Comparison of ENCODE assay signal across 8 mouse cellular contexts in genomic region chr3:89578803-89579202, GRCm38 (mm10). TPM values are rescaled to one million over a fixed set of nuclear protein-coding genes. Genes with fewer than 3 reads are reported as not detected.
DNase-seq lines count a peak whose midpoint lies in the region.

No protein-coding gene starts in this region.

- DNase-seq in heart, adult 9 months (ENCODE audit: low spot score in 2 of 2): peak; percentile 7 to 25
- DNase-seq in heart, postnatal 25 days (ENCODE audit: low spot score): no peak
- peak; percentile 33 for DNase-seq in ZHBTc4 (ENCODE audit: low read depth, low spot score)
- peak; percentile 41 for DNase-seq in gastrocnemius, postnatal 25 days
- DNase-seq in lung, postnatal 25 days (ENCODE audit: low spot score): peak; percentile 69
- DNase-seq in B cell, adult 2 months: no peak
- DNase-seq in cerebellum, postnatal 25 days: no peak
- DNase-seq in right cerebral cortex, postnatal 25 days: no peak

- intact Hi-C loops in heart, postnatal 25 days (cut with DNase I): no loop called here

RNA-seq across cellular contexts. Expression of gene Kcnn3, which starts 58.8 kb away (rescaled TPM):
- total RNA-seq in heart, postnatal 25 days (2021): 1 to 10 TPM; 2.3 to 2.8 TPM
- 1 to 10 TPM; 2.5 to 5.8 TPM for total RNA-seq in gastrocnemius, postnatal 25 days (2021)

Comparison
In these comparisons a context has a peak if more than half of its experiments do, and no peak if none do; other contexts are left out.
1. DNase-seq: peak in heart, adult 9 months (2 of 2), ZHBTc4 (single experiment), gastrocnemius, postnatal 25 days (single experiment) and lung, postnatal 25 days (single experiment); none in heart, postnatal 25 days (single experiment), B cell, adult 2 months (0 of 2), cerebellum, postnatal 25 days (0 of 2) and right cerebral cortex, postnatal 25 days (single experiment).